Mouse (Mus musculus) ES-CJ7 (cell line): ENCODE measurements around the gene Neurog1.

ENCODE experiments used
- DNase-seq: peaks from one replicate; pipeline ENCODE4 v3.0.0; 2011; ENCODE audit warnings: low read depth, low spot score

Neurog1 gene

DNA sequence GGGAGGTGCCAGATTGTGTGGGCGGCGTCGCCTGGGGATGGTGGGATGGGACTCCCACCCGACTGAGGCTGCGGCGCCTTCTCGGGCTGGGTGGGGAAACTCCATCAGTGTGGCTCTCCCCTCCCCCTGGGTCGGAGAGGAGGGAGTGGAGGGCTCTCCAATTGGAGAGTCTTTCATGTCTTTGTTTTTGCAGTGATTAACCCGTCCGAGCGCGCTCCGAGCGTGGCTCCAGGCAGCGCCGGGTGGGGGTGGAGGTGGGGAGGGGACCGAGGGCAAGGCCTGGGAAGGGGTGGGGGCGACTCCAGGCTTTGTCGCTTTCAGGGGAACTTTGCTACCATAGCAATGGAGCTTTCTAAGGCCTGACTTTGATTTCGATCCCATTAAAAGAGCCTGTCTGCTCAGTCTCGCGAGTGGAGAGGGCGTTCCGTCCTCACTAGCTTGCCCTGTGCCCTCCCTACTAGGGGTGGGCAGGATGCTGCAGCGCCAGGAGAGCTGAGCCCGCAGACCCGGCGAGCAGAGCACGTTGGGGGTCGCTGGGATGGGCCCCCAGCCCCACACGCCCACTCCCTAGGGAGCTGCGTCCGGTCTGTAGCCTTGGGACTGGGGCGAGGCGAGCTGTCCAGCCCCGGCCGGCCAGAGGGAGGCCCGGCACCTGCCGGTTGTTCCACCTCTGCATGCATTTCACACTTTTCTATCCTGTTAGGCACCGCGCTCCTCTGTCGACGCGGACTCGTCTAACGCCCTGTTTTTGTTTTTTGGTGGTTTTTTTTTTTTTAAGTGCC, 30.6 kb downstream of the Neurog1 start:
- peak; percentile 89 for DNase-seq

- DNase-seq = peak; percentile 56
Observed at GRCm38 (mm10) chr13:56219254-56219653, 32.7 kb downstream of the Neurog1 start.

DNA sequence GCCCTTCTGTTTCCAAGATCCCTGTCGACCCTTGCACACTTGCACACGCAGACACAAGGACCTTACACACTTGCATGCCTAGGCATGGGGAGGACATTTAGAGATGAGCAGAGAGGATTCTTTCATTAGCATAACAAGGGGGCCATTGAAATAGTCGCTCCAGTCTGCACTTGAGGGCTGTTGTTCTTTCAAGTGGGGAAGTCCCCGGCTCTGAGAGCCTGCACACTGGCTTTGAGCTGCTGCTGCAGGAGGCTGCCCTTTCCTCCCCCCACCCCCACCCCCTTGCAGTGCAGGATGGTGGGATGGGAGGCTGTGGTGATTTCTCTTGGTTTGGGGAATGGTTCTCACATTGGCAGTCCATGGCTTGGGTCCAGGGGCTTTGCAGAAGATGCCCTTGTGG, 35.9 kb downstream of the Neurog1 start:
- DNase-seq = peak; percentile 66

- no peak for DNase-seq
Observed at GRCm38 (mm10) chr13:56214633-56215032, 37.3 kb downstream of the Neurog1 start.

GRCm38 (mm10) chr13:56209067-56209411, 42.9 kb downstream of the Neurog1 start:
- no peak for DNase-seq

DNA sequence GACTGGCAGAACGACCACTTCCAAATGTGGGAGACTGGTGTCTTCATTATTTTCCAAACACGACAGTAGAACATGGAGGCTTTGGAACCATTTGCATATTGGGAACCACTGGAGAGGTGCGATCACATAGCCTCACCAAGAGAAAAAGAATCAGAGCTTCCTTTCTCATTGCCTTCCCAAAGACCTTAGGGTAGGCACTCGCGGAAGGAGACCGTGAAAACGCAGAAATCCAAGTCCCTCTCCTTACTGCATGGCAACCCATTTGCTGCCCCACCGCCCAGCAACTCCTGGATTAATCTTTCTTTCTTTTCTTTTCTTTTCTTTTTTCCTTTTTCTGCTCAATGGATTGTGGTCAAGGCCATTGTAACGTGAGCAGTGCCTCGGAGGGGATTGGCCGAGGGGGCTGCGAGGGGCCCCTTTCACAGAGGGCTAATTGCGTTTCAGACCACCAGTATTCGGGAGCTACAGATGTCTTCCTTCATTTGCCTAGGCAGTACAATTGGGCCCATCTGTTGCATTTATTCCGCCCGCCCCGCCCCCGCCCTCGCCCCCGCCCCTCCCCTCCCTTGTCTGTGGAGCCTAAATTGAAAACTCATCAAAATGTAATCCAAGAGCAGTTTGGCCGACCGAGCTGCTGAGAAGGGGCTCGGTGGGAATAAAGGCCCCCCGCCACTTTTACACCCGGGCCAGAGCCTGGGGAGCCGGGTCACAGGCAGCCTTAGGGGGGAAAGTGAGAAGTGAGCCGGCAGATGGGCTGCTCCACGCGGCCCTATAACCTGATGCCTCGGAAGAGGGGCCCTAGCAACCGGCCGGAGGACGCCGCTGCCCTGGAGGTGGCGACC, 43.5 kb downstream of the Neurog1 start:
- no peak for DNase-seq
